Mouse (Mus musculus) lung, embryonic 14.5 days (tissue): ENCODE data around the gene Pde4d. TPM values are rescaled to one million over a fixed set of nuclear protein-coding genes. Genes with fewer than 3 reads are reported as not detected.

ENCODE experiments used
- ATAC-seq: fragments of 200-750 bp; cut with Nextera tagmentation; 2 replicates; pipeline ENCODE4 v1.8.0; 2017; ENCODE audit warnings: mild to moderate bottlenecking, moderate TSS enrichment, moderate library complexity; ENCODE audit not compliant: insufficient read depth
- DNase-seq: peaks from one replicate; pipeline ENCODE4 v3.0.0-alpha.2; 2015
- H3K27ac ChIP-seq: fragments of 300-500 bp; sonication (generic); 2 replicates; pipeline ENCODE4 v1.5.1; 2014; ENCODE audit warnings: low read depth, mild to moderate bottlenecking, moderate library complexity
- H3K27me3 ChIP-seq: fragments of 300-500 bp; sonication (generic); 2 replicates; pipeline ENCODE4 v1.6.1; 2014; ENCODE audit warnings: low read length, control low read depth; ENCODE audit not compliant: insufficient read depth
- H3K36me3 ChIP-seq: fragments of 300-500 bp; sonication (generic); 2 replicates; pipeline ENCODE4 v1.6.1; 2014; ENCODE audit warnings: control low read depth; ENCODE audit not compliant: insufficient read depth
- H3K4me1 ChIP-seq: fragments of 300-500 bp; sonication (generic); 2 replicates; pipeline ENCODE4 v1.6.1; 2014; ENCODE audit warnings: antibody characterized with exemption, control low read depth; ENCODE audit not compliant: insufficient read depth
- H3K4me2 ChIP-seq: fragments of 300-500 bp; sonication (generic); 2 replicates; pipeline ENCODE4 v1.6.1; 2014; ENCODE audit warnings: mild to moderate bottlenecking
- H3K4me3 ChIP-seq: fragments of 300-500 bp; sonication (generic); 2 replicates; pipeline ENCODE4 v1.5.1; 2014; ENCODE audit warnings: low read depth, low read length
- H3K9ac ChIP-seq: fragments of 300-500 bp; sonication (generic); 2 replicates; pipeline ENCODE4 v1.6.1; 2014
- H3K9me3 ChIP-seq: fragments of 300-500 bp; sonication (generic); 2 replicates; pipeline ENCODE4 v1.6.1; 2016; ENCODE audit warnings: low read depth, low read length, control low read depth
- CTCF ChIP-seq: IDR thresholded peaks from 2 replicates; pipeline ENCODE4 v1.5.1; 2016; ENCODE audit warnings: antibody characterized with exemption, low read depth
- WGBS: fragments of 180-500 bp; shearing (Covaris S2); extraction: QIAGEN DNeasy Blood & Tissue Kit; methylation state at CpG from one replicate; pipeline ENCODE4 v1.1.7; 2014; 5-methylcytosine and 5-hydroxymethylcytosine counted together
- polyA plus RNA-seq: library from polyadenylated mRNA; unstranded; fragments of >200 nt; fragmentation: Nextera tagmentation; extraction: Ambion mirVana; gene quantifications from 2 replicates; pipeline ENCODE4 v1.2.1, GENCODE M21; 2014

Pde4d gene
- polyA plus RNA-seq, 1 experiment from 2014 or later: 16.2 TPM

DNA sequence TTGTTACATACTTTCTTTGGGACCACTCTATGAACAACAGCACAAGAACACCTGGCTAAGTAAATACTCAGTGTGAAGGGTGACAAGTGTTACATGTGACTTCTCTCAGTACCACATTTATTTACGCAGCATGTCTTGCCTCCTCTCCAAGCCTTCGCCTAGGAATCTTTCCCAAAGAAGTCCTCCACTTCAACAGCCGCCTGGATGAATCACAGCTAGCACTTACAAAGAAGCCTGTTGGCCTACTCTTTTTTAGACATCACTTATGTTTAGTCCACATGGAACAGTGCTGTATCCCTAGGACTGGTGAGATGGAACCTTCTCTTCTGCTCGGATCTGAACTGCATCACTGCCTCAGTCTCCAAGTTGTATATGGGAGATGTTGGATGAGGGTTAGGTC lies 741.4 kb downstream of the Pde4d start:
- no peak for TF ChIP-seq CTCF

DNA sequence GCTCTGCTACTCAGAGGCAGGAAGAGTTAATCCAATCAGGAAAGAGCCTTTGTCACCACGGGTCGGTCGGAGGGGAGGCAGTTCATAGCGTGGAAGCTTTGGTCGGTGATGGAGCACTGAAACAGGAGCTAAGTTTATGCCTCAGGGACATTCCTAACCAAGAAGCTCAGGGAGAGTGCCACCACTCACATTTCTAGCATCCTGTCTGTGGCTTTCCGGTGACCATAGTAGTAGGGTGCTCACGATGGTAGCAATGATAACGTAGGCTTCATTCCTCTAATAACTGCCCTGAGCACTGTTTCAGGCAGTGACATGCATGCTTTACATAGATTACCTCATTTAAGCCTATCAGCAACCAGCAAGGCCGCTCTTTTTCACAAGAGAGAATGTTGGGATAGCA lies 755.8 kb downstream of the Pde4d start:
- no peak for DNase-seq
- 35% methylated on average over 9 of the region's 9 CpGs for WGBS
- TF ChIP-seq CTCF: no peak

More for the DNA sequence above, 741.4 kb downstream of the Pde4d start:
- no peak overlapping the region for H3K4me2 ChIP-seq
- no peaks in the 10 kb centered on the region for H3K4me1 ChIP-seq
- DNase-seq (no peak), ATAC-seq (no peak)
- H3K27ac ChIP-seq: no peak overlapping the region
- WGBS: 58% methylated on average over 4 of the region's 4 CpGs
- H3K36me3 ChIP-seq: no peaks in the 10 kb centered on the region
- H3K27me3 ChIP-seq: no peaks in the 10 kb centered on the region
- no peaks in the 10 kb centered on the region for H3K9me3 ChIP-seq
- no peak overlapping the region for H3K4me3 ChIP-seq
- no peak overlapping the region for H3K9ac ChIP-seq

DNA sequence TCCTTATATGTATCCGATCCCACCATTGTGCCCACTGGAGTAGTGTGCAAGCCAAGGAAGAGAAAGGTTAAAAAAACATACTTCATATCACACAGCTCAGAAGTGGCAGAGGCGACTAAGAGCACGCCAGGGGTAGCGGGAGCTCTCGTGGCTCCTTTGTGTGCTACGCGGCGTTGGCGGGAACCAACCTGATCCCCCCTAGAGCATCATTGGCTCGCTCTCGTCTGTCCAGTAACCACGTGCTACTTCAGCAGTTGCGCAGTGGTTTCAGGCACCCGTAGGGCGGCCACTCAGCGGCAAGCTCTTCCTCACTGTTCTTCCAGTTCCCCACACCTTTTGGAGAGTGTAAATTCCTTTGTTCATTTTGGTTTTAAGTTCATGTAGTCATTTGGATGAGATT lies 758.9 kb downstream of the Pde4d start:
- no peaks in the 10 kb centered on the region for H3K9me3 ChIP-seq
- no peak overlapping the region for H3K4me2 ChIP-seq
- no peaks in the 10 kb centered on the region for H3K27me3 ChIP-seq
- DNase-seq (no peak), ATAC-seq (no peak)
- H3K36me3 ChIP-seq: no peaks in the 10 kb centered on the region
- no peaks in the 10 kb centered on the region for H3K4me1 ChIP-seq
- no peak overlapping the region for H3K27ac ChIP-seq
- no peak overlapping the region for H3K4me3 ChIP-seq
- no peak for TF ChIP-seq CTCF
- 91% methylated on average over 16 of the region's 16 CpGs for WGBS
- H3K9ac ChIP-seq: no peak overlapping the region

More for the DNA sequence above, 755.8 kb downstream of the Pde4d start:
- Histone ChIP-seq H3K4me3 (no peak overlapping the region), H3K27ac (no peak overlapping the region), H3K4me2 (no peak overlapping the region), H3K4me1 (no peaks in the 10 kb centered on the region), H3K9me3 (no peaks in the 10 kb centered on the region), H3K36me3 (no peaks in the 10 kb centered on the region), H3K27me3 (no peaks in the 10 kb centered on the region), H3K9ac (no peak overlapping the region)
- no peak for ATAC-seq

DNA sequence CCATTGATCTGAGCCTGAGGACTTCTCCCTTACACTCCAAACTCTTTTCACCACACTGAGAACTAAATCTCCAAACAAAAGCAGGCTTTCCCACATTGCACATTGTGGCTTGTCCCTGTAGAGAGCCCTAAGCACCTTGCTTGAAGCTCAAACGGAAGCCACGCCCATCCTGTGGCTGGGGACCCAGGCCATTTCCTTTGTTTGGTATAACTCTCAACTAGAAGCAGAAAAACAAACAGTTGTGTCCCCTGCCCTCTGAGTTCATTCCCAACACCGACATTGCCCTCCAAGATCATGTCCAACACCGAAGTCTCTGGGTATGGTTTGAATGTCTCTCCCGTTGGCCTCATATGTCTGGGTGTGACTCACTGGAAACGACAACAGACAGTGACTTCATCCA lies 759.7 kb downstream of the Pde4d start:
- no peaks in the 10 kb centered on the region for H3K9me3 ChIP-seq
- no peak for TF ChIP-seq CTCF
- H3K4me2 ChIP-seq: no peak overlapping the region
- no peak overlapping the region for H3K4me3 ChIP-seq
- peak; percentile 35 for DNase-seq
- 59% methylated on average over 6 of the region's 6 CpGs for WGBS
- H3K36me3 ChIP-seq: no peaks in the 10 kb centered on the region
- no peak overlapping the region for H3K27ac ChIP-seq
- ATAC-seq: no peak
- H3K27me3 ChIP-seq: no peaks in the 10 kb centered on the region
- H3K4me1 ChIP-seq: no peaks in the 10 kb centered on the region
- no peak overlapping the region for H3K9ac ChIP-seq

DNA sequence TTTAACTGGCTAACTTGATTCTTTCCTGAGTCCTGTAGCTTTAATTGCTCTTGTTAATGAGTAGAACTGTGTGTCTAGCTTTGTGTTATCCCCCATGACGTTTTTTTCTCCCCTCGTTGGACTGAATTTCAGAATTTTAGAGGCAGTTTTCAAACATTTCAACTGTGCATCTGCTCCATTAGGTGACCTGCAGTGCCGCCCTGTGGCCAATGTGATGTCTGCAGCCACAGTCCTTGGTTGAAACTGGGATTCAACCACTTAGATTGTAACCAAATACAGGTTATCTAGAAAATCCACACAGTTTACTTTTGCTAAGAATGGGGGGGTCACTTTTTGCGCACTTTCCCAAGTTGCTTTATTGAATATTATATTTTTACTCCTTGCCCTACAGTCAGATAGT lies 760.7 kb downstream of the Pde4d start:
- H3K4me3 ChIP-seq: no peak overlapping the region
- no peak overlapping the region for H3K27ac ChIP-seq
- H3K4me2 ChIP-seq: no peak overlapping the region
- 2% methylated on average over 4 of the region's 4 CpGs for WGBS
- no peak overlapping the region for H3K9ac ChIP-seq
- no peaks in the 10 kb centered on the region for H3K27me3 ChIP-seq
- ATAC-seq: no peak
- H3K36me3 ChIP-seq: no peaks in the 10 kb centered on the region
- H3K9me3 ChIP-seq: no peaks in the 10 kb centered on the region
- H3K4me1 ChIP-seq: no peaks in the 10 kb centered on the region
- peak; percentile 94 for TF ChIP-seq CTCF
- peak; percentile 94 for DNase-seq

DNA sequence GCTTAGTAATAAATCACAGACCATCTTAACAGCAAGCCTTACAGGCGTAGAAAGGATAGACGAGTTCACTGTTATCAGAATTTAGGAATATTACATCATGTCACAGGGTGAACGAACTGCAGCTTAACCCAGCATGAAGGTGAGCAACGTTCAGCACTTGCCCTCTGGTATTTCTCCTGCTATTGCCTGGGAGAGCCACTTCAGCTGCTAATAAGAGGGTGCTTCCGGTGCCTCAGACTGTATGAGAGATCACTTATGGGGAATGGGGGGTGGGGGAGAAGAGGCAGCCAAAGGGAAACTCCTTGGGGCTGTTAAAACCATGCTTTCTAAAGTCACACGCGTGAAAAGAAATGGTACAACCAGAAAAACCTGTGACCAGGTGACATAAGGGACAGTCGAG lies 761.7 kb downstream of the Pde4d start:
- no peaks in the 10 kb centered on the region for H3K4me1 ChIP-seq
- no peaks in the 10 kb centered on the region for H3K36me3 ChIP-seq
- H3K9me3 ChIP-seq: no peaks in the 10 kb centered on the region
- TF ChIP-seq CTCF: no peak
- ATAC-seq (peak; percentile 46; the same call in 1 of the 2 replicates), DNase-seq (peak; percentile 26)
- H3K27ac ChIP-seq: no peak overlapping the region
- peak overlapping the region; percentile 53 for H3K4me2 ChIP-seq
- peak overlapping the region; percentile 26 for H3K4me3 ChIP-seq
- H3K9ac ChIP-seq: no peak overlapping the region
- whole genome bisulfite sequencing: 38% methylated on average over 8 of the region's 8 CpGs
- no peaks in the 10 kb centered on the region for H3K27me3 ChIP-seq

DNA sequence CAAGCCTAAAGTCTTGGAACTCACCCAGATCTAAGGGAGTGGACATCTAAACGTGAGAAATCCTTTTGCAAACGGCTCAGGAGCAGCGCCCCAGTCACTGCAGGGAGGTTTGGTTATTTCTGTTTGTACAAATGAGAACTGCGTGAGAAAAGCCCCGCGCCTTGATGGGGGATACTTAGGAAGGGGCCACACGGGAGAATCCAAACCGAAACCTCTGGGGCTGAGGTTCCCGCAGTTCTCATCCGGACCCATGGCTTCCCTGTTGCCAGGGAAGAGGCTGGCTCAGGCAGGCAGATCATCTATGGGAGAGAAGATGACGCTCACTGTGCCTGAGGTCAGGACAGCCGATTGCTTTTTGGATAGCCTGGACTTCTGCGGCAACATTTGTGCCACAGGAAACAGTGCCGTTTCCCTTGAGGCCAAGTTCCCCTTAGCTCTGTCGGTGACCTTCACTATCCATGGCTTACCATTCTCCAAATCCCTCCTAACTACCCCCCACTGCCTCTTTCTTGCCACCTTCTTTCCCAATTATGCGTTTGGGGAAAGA lies 762.3 kb downstream of the Pde4d start:
- no peaks in the 10 kb centered on the region for H3K9me3 ChIP-seq
- ATAC-seq: no peak
- peak overlapping the region; percentile 53 for H3K4me2 ChIP-seq
- H3K4me1 ChIP-seq: no peaks in the 10 kb centered on the region
- H3K27ac ChIP-seq: no peak overlapping the region
- peak overlapping the region; percentile 26 for H3K4me3 ChIP-seq
- no peak for TF ChIP-seq CTCF
- H3K27me3 ChIP-seq: no peaks in the 10 kb centered on the region
- H3K36me3 ChIP-seq: no peaks in the 10 kb centered on the region
- peak overlapping the region; percentile 25; the same call in 1 of the 2 replicates for H3K9ac ChIP-seq
- DNase-seq: peak; percentile 37
- 31% methylated on average over 16 of the region's 16 CpGs for WGBS
